Mouse (Mus musculus) ES-Bruce4 (cell line): ENCODE measurements at regions not wholly inside any gene's neighbourhood (a gene's known extent, or its start where the extent isn't known, plus 50 kb on each side); places are given as distances from the start of the nearest gene placed in this dataset.

Experiments used
- H3K27ac ChIP-seq: 2 replicates; pipeline ENCODE4 v1.5.1; 2012; ENCODE audit warnings: low read length, inconsistent platforms; ENCODE audit not compliant: insufficient read depth
- H3K27me3 ChIP-seq: 2 replicates; pipeline ENCODE4 v1.6.1; 2012; ENCODE audit warnings: mild to moderate bottlenecking, low read length, inconsistent platforms; ENCODE audit not compliant: control insufficient read depth, poor library complexity, insufficient read depth, severe bottlenecking
- H3K36me3 ChIP-seq: 2 replicates; pipeline ENCODE4 v1.6.1; 2012; ENCODE audit warnings: inconsistent platforms, mild to moderate bottlenecking, low read length, moderate library complexity; ENCODE audit not compliant: control insufficient read depth, poor library complexity, insufficient read depth, severe bottlenecking
- H3K4me1 ChIP-seq: one replicate; pipeline ENCODE4 v1.8.1; 2011; ENCODE audit warnings: low read length; ENCODE audit not compliant: control insufficient read depth, insufficient read depth
- H3K4me3 ChIP-seq: 2 replicates; pipeline ENCODE4 v1.5.1; 2011; ENCODE audit warnings: low read depth, mild to moderate bottlenecking, low read length
- H3K9ac ChIP-seq: 2 replicates; pipeline ENCODE4 v1.6.1; 2012; ENCODE audit warnings: low read depth, mild to moderate bottlenecking, inconsistent platforms; ENCODE audit not compliant: poor library complexity, severe bottlenecking
- H3K9me3 ChIP-seq: replicated peaks from 2 replicates; pipeline ENCODE4 v1.6.1; 2012; ENCODE audit warnings: mild to moderate bottlenecking, low read length, inconsistent platforms; ENCODE audit not compliant: control insufficient read depth, poor library complexity, insufficient read depth, severe bottlenecking
- CTCF ChIP-seq: IDR thresholded peaks from one replicate; pipeline ENCODE4 v1.8.1; 2011; ENCODE audit warnings: low read depth, low read length
- EP300 ChIP-seq: IDR thresholded peaks from 2 replicates; pipeline ENCODE4 v1.6.1; 2011; ENCODE audit warnings: low read depth, low read length; ENCODE audit not compliant: insufficient read depth
- POLR2A ChIP-seq: IDR thresholded peaks from one replicate; pipeline ENCODE4 v1.8.1; 2011; ENCODE audit warnings: low read length; ENCODE audit not compliant: insufficient read depth

- H3K9me3 ChIP-seq = no peaks in the 10 kb centered on the region
- no peaks in the 10 kb centered on the region for H3K4me1 ChIP-seq
- TF ChIP-seq CTCF (no peak), POLR2A (no peak), EP300 (no peak)
- no peaks in the 10 kb centered on the region for H3K36me3 ChIP-seq
- no peaks in the 10 kb centered on the region for H3K27me3 ChIP-seq
- H3K27ac ChIP-seq = no peak overlapping the region
- H3K4me3 ChIP-seq = no peak overlapping the region
- H3K9ac ChIP-seq = no peak overlapping the region
Observed at GRCm38 (mm10) chr16:12903161-12903560, 206.3 kb upstream of the Ercc4 start.

GRCm38 (mm10) chr16:12904937-12905336 is 204.5 kb upstream of the Ercc4 start:
- Histone ChIP-seq H3K4me3 (no peak overlapping the region), H3K4me1 (no peaks in the 10 kb centered on the region), H3K9ac (no peak overlapping the region), H3K27ac (no peak overlapping the region), H3K27me3 (no peaks in the 10 kb centered on the region), H3K36me3 (no peaks in the 10 kb centered on the region), H3K9me3 (no peaks in the 10 kb centered on the region)
- no peak for TF ChIP-seq EP300
- TF ChIP-seq CTCF = peak; percentile 13

- Histone ChIP-seq H3K27me3 (no peaks in the 10 kb centered on the region), H3K4me3 (no peak overlapping the region), H3K36me3 (no peaks in the 10 kb centered on the region), H3K9me3 (no peaks in the 10 kb centered on the region), H3K9ac (no peak overlapping the region), H3K4me1 (no peaks in the 10 kb centered on the region), H3K27ac (no peak overlapping the region)
- TF ChIP-seq EP300 = no peak
- no peak for TF ChIP-seq POLR2A
- no peak for TF ChIP-seq CTCF
Observed at GRCm38 (mm10) chr16:12924668-12925067, 184.8 kb upstream of the Ercc4 start.

GRCm38 (mm10) chr16:12925931-12926330 is 183.6 kb upstream of the Ercc4 start:
- no peak for TF ChIP-seq CTCF
- TF ChIP-seq EP300 = no peak
- TF ChIP-seq POLR2A = no peak
- no peaks in the 10 kb centered on the region for H3K36me3 ChIP-seq

GRCm38 (mm10) chr16:12931111-12931510 is 178.4 kb upstream of the Ercc4 start:
- Histone ChIP-seq H3K9ac (no peak overlapping the region), H3K27ac (no peak overlapping the region), H3K27me3 (no peaks in the 10 kb centered on the region), H3K36me3 (no peaks in the 10 kb centered on the region), H3K4me1 (no peaks in the 10 kb centered on the region), H3K4me3 (no peak overlapping the region), H3K9me3 (no peaks in the 10 kb centered on the region)
- TF ChIP-seq POLR2A (no peak), CTCF (no peak), EP300 (no peak)

More at GRCm38 (mm10) chr16:12925931-12926330, 183.6 kb upstream of the Ercc4 start:
- Histone ChIP-seq H3K4me3 (no peak overlapping the region), H3K4me1 (no peaks in the 10 kb centered on the region), H3K27ac (no peak overlapping the region), H3K9ac (no peak overlapping the region), H3K9me3 (no peaks in the 10 kb centered on the region), H3K27me3 (no peaks in the 10 kb centered on the region)

GRCm38 (mm10) chr16:12932959-12933358 is 176.5 kb upstream of the Ercc4 start:
- H3K27ac ChIP-seq = no peak overlapping the region
- H3K27me3 ChIP-seq = no peaks in the 10 kb centered on the region
- H3K4me1 ChIP-seq = no peaks in the 10 kb centered on the region
- TF ChIP-seq CTCF (no peak), POLR2A (no peak), EP300 (no peak)
- no peak overlapping the region for H3K9ac ChIP-seq
- no peak overlapping the region for H3K4me3 ChIP-seq
- H3K36me3 ChIP-seq = no peaks in the 10 kb centered on the region
- no peaks in the 10 kb centered on the region for H3K9me3 ChIP-seq
